Mouse (Mus musculus) hindbrain, embryonic 11.5 days (tissue): ENCODE measurements around the gene Arhgap10. TPM values are rescaled to one million over a fixed set of nuclear protein-coding genes. Genes with fewer than 3 reads are reported as not detected.
A peak's percentile ranks its signal among the peaks of the same experiment; 100 is the strongest.

Experiments
- ATAC-seq: fragments of 200-750 bp; cut with Nextera tagmentation; 2 replicates; pipeline ENCODE4 v1.8.0; 2017; ENCODE audit warnings: mild to moderate bottlenecking, moderate TSS enrichment, moderate library complexity; ENCODE audit not compliant: low FRiP score
- DNase-seq: peaks from one replicate; pipeline ENCODE4 v3.0.0-alpha.2; 2015; ENCODE audit warnings: low spot score
- H3K27ac ChIP-seq: fragments of 300-500 bp; sonication (generic); 2 replicates; pipeline ENCODE4 v1.5.1; 2014; ENCODE audit warnings: mild to moderate bottlenecking, low read depth, low read length
- H3K27me3 ChIP-seq: fragments of 300-500 bp; sonication (generic); 2 replicates; pipeline ENCODE4 v1.6.1; 2014; ENCODE audit warnings: mild to moderate bottlenecking, low read length, moderate library complexity, mixed read lengths; ENCODE audit not compliant: control insufficient read depth, insufficient read depth
- H3K36me3 ChIP-seq: fragments of 300-500 bp; sonication (generic); 2 replicates; pipeline ENCODE4 v1.6.1; 2014; ENCODE audit warnings: mild to moderate bottlenecking, low read length, moderate library complexity, mixed read lengths; ENCODE audit not compliant: control insufficient read depth, insufficient read depth
- H3K4me1 ChIP-seq: fragments of 300-500 bp; sonication (generic); replicated peaks from 2 replicates; pipeline ENCODE4 v1.6.1; 2014; ENCODE audit warnings: low read length, mixed read lengths; ENCODE audit not compliant: control insufficient read depth, insufficient read depth
- H3K4me2 ChIP-seq: fragments of 300-500 bp; sonication (generic); replicated peaks from 2 replicates; pipeline ENCODE4 v1.6.1; 2014; ENCODE audit warnings: mild to moderate bottlenecking, low read depth, low read length
- H3K4me3 ChIP-seq: fragments of 300-500 bp; sonication (generic); 2 replicates; pipeline ENCODE4 v1.5.1; 2014; ENCODE audit warnings: low read depth, low read length
- H3K9ac ChIP-seq: fragments of 300-500 bp; sonication (generic); 2 replicates; pipeline ENCODE4 v1.6.1; 2014; ENCODE audit warnings: low read depth, low read length
- H3K9me3 ChIP-seq: fragments of 300-500 bp; sonication (generic); 2 replicates; pipeline ENCODE4 v1.6.1; 2016; ENCODE audit warnings: low read length; ENCODE audit not compliant: control insufficient read depth
- WGBS: fragments of 180-500 bp; shearing (Covaris S2); extraction: QIAGEN DNeasy Blood & Tissue Kit; methylation state at CpG from one replicate; pipeline ENCODE4 v1.1.7; 2014; 5-methylcytosine and 5-hydroxymethylcytosine counted together
- polyA plus RNA-seq: library from polyadenylated mRNA; unstranded; fragments of >200 nt; fragmentation: Nextera tagmentation; extraction: Ambion mirVana; gene quantifications from 2 replicates; pipeline ENCODE4 v1.2.1, GENCODE M21; 2014

The Arhgap10 gene
- polyA plus RNA-seq, 1 experiment from 2014 or later: 15.4 TPM

DNA sequence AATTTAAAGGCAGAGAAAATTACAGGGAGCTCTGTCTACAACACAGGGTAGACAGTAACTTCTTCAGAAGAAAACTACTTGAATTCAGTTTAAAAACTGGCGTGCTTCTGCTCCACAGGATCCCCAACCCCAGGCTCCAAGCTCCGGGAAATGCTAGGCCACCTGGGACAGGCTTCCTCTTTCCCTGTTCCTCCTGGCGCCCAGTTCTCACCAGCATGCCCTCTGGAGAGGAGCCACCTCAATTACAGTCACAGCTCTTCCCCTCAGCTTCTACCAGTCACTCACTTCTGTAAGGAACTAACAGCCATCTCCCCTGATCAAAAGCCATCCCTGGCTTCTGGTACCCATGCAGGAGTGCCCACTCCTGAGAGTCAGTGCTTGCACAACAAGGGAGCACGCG, 32.9 kb downstream of the Arhgap10 start:
- DNase-seq: no peak
- H3K9ac ChIP-seq: no peak overlapping the region
- WGBS: 82% methylated on average over 5 of the region's 5 CpGs
- no peak overlapping the region for H3K4me3 ChIP-seq
- no peaks in the 10 kb centered on the region for H3K4me1 ChIP-seq
- H3K4me2 ChIP-seq: no peak overlapping the region
- H3K27me3 ChIP-seq: no peaks in the 10 kb centered on the region
- H3K9me3 ChIP-seq: no peaks in the 10 kb centered on the region
- H3K27ac ChIP-seq: no peak overlapping the region
- H3K36me3 ChIP-seq: no peaks in the 10 kb centered on the region
- no peak for ATAC-seq

GRCm38 (mm10) chr8:77484266-77484665, 33.5 kb downstream of the Arhgap10 start:
- Histone ChIP-seq H3K9ac (no peak overlapping the region), H3K9me3 (no peaks in the 10 kb centered on the region), H3K4me2 (no peak overlapping the region), H3K27ac (no peak overlapping the region), H3K27me3 (no peaks in the 10 kb centered on the region), H3K4me3 (no peak overlapping the region), H3K36me3 (no peaks in the 10 kb centered on the region), H3K4me1 (no peaks in the 10 kb centered on the region)
- DNase-seq: no peak
- ATAC-seq: no peak
- 76% methylated on average over 7 of the region's 7 CpGs for WGBS

- DNase-seq (no peak), ATAC-seq (no peak)
- 76% methylated on average over 4 of the region's 4 CpGs for WGBS
- H3K4me1 ChIP-seq: no peaks in the 10 kb centered on the region
- H3K4me3 ChIP-seq: no peak overlapping the region
- H3K9me3 ChIP-seq: no peaks in the 10 kb centered on the region
- no peak overlapping the region for H3K27ac ChIP-seq
- H3K9ac ChIP-seq: no peak overlapping the region
- H3K4me2 ChIP-seq: no peak overlapping the region
- no peaks in the 10 kb centered on the region for H3K36me3 ChIP-seq
- H3K27me3 ChIP-seq: no peaks in the 10 kb centered on the region
Measured at GRCm38 (mm10) chr8:77483676-77484075, 34.1 kb downstream of the Arhgap10 start.

DNA sequence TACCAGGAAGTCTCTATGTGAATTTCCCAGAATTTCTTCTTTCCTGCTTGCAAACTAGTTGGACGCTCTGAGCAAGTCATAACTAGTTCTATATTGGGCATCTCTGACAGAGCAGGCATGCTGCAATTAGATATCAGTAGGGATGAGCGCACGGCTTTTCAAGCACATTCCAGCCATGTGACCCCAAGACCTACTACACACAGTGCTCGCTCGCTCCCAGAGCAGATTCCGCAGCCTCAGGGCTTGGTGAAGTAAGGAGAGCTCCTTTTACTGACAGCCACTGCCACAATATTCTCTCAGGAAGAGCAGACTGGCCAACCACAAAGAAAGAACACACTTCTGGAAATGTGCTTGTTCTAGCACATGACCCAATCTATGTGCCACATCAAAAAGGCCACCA, 36.0 kb downstream of the Arhgap10 start:
- no peak overlapping the region for H3K4me3 ChIP-seq
- no peak overlapping the region for H3K27ac ChIP-seq
- WGBS: 64% methylated on average over 6 of the region's 6 CpGs
- H3K4me1 ChIP-seq: no peaks in the 10 kb centered on the region
- no peaks in the 10 kb centered on the region for H3K9me3 ChIP-seq
- no peak overlapping the region for H3K9ac ChIP-seq
- no peaks in the 10 kb centered on the region for H3K27me3 ChIP-seq
- H3K36me3 ChIP-seq: no peaks in the 10 kb centered on the region
- ATAC-seq: no peak
- no peak overlapping the region for H3K4me2 ChIP-seq
- no peak for DNase-seq

- Histone ChIP-seq H3K36me3 (no peaks in the 10 kb centered on the region), H3K4me1 (no peaks in the 10 kb centered on the region), H3K27me3 (no peaks in the 10 kb centered on the region), H3K4me2 (no peak overlapping the region), H3K9ac (no peak overlapping the region), H3K9me3 (no peaks in the 10 kb centered on the region), H3K4me3 (no peak overlapping the region), H3K27ac (no peak overlapping the region)
- DNase-seq (no peak), ATAC-seq (no peak)
- 79% methylated on average over 9 of the region's 9 CpGs for WGBS
Measured at GRCm38 (mm10) chr8:77479995-77480394, 37.8 kb downstream of the Arhgap10 start.

- H3K27ac ChIP-seq: no peak overlapping the region
- no peak for ATAC-seq
- 61% methylated on average over 2 of the region's 2 CpGs for WGBS
- H3K9ac ChIP-seq: no peak overlapping the region
- no peaks in the 10 kb centered on the region for H3K9me3 ChIP-seq
- H3K4me1 ChIP-seq: no peaks in the 10 kb centered on the region
- no peaks in the 10 kb centered on the region for H3K36me3 ChIP-seq
- no peaks in the 10 kb centered on the region for H3K27me3 ChIP-seq
- no peak overlapping the region for H3K4me2 ChIP-seq
- no peak for DNase-seq
- no peak overlapping the region for H3K4me3 ChIP-seq
Measured at GRCm38 (mm10) chr8:77478913-77479273, 38.9 kb downstream of the Arhgap10 start.

- no peak overlapping the region for H3K27ac ChIP-seq
- no peaks in the 10 kb centered on the region for H3K27me3 ChIP-seq
- no peak overlapping the region for H3K9ac ChIP-seq
- no peak overlapping the region for H3K4me2 ChIP-seq
- no peaks in the 10 kb centered on the region for H3K9me3 ChIP-seq
- H3K4me3 ChIP-seq: no peak overlapping the region
- DNase-seq: no peak
- ATAC-seq: no peak
- WGBS: 84% methylated on average over 12 of the region's 12 CpGs
- no peaks in the 10 kb centered on the region for H3K36me3 ChIP-seq
- H3K4me1 ChIP-seq: no peaks in the 10 kb centered on the region
Measured at GRCm38 (mm10) chr8:77478155-77478912, 39.4 kb downstream of the Arhgap10 start.

GRCm38 (mm10) chr8:77477684-77478083, 40.1 kb downstream of the Arhgap10 start:
- no peaks in the 10 kb centered on the region for H3K27me3 ChIP-seq
- DNase-seq (no peak), ATAC-seq (no peak)
- H3K4me1 ChIP-seq: no peaks in the 10 kb centered on the region
- H3K9me3 ChIP-seq: no peaks in the 10 kb centered on the region
- H3K9ac ChIP-seq: no peak overlapping the region
- WGBS: 78% methylated on average over 12 of the region's 12 CpGs
- H3K4me3 ChIP-seq: no peak overlapping the region
- no peak overlapping the region for H3K4me2 ChIP-seq
- H3K27ac ChIP-seq: no peak overlapping the region
- no peaks in the 10 kb centered on the region for H3K36me3 ChIP-seq

- no peaks in the 10 kb centered on the region for H3K27me3 ChIP-seq
- H3K4me3 ChIP-seq: no peak overlapping the region
- no peak for ATAC-seq
- 96% methylated on average over 5 of the region's 5 CpGs for WGBS
- no peak overlapping the region for H3K9ac ChIP-seq
- no peaks in the 10 kb centered on the region for H3K36me3 ChIP-seq
- no peak overlapping the region for H3K4me2 ChIP-seq
- H3K27ac ChIP-seq: no peak overlapping the region
- H3K9me3 ChIP-seq: no peaks in the 10 kb centered on the region
- H3K4me1 ChIP-seq: no peaks in the 10 kb centered on the region
- DNase-seq: peak; percentile 18
Measured at GRCm38 (mm10) chr8:77474614-77475013, 43.1 kb downstream of the Arhgap10 start.
